In the genomic region with DNA sequence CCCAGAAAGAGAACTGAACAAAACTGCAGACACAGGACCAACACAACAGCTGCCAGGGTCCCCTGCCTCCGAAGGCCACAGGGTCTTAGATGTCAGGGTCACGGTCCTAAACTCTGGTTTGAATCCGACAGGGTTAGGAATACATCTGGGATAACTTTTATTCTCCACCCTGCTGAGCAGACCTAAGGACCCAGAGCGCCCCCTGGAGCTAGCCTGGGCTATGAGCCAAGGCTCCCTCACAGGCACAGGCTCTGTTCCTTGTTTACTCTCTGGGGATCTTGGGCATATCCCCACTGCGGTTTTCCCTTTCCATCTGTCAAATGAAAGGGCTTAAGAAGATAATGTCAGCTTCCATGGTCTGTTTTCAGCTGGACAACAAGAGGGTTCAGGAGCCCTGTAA, we compare ENCODE assay signal across 8 mouse cellular contexts. TPM values are rescaled to one million over a fixed set of nuclear protein-coding genes. Genes with fewer than 3 reads are reported as not detected.
DNase-seq lines count a peak whose midpoint lies in the region; ATAC-seq and TF ChIP-seq lines count a peak whose summit lies in the region.

No protein-coding gene starts in this region.

- H3K27ac ChIP-seq in heart, embryonic 12.5 days (ENCODE audit: poor library complexity, severe bottlenecking) = no peak overlapping the region
- H3K27ac ChIP-seq in heart, postnatal 0 days (ENCODE audit: low read depth) = no peak overlapping the region
- H3K27ac ChIP-seq in hindbrain, embryonic 11.5 days (ENCODE audit: low read depth, low read length) = no peak overlapping the region

- H3K4me1 ChIP-seq in heart, embryonic 12.5 days (replicated peaks) = peaks cover 25% of the 10 kb centered on the region
- H3K4me1 ChIP-seq in heart, postnatal 0 days (ENCODE audit: control insufficient read depth, insufficient read depth) = no peaks in the 10 kb centered on the region
- H3K4me1 ChIP-seq in hindbrain, embryonic 11.5 days (replicated peaks; ENCODE audit: control insufficient read depth, insufficient read depth, low read length) = no peaks in the 10 kb centered on the region

- no peak overlapping the region for H3K4me2 ChIP-seq in heart, embryonic 12.5 days
- H3K4me2 ChIP-seq in heart, postnatal 0 days (ENCODE audit: low read depth, low read length) = no peak overlapping the region
- H3K4me2 ChIP-seq in hindbrain, embryonic 11.5 days (replicated peaks; ENCODE audit: low read depth, low read length) = no peak overlapping the region

- no peaks in the 10 kb centered on the region for H3K9me3 ChIP-seq in heart, embryonic 12.5 days (replicated peaks)
- H3K9me3 ChIP-seq in heart, postnatal 0 days (replicated peaks; ENCODE audit: control insufficient read depth, low read length) = 0 out of 2 replicates have a peak, but pooled peaks cover 3% of the 10 kb centered on the region
- H3K9me3 ChIP-seq in hindbrain, embryonic 11.5 days (ENCODE audit: control insufficient read depth, low read length) = no peaks in the 10 kb centered on the region

- TF ChIP-seq CTCF in heart, postnatal 0 days (IDR thresholded peaks at IDR 0.05; ENCODE audit: low read depth) = peak; percentile 38

- WGBS in heart, embryonic 12.5 days = 28% methylated on average over 5 of the region's 5 CpGs
- WGBS in heart, postnatal 0 days = 25% methylated on average over 5 of the region's 5 CpGs
- 48% methylated on average over 5 of the region's 5 CpGs for WGBS in hindbrain, embryonic 11.5 days

- DNase-seq in heart, adult 11 months = peak; percentile 93
- DNase-seq in right cerebral cortex, postnatal 4 days = peak; percentile 25
- no peak for DNase-seq in right cerebral cortex, postnatal 36 days (ENCODE audit: low spot score in 2 of 2)
- DNase-seq in heart, postnatal 0 days (ENCODE audit: low spot score) = no peak
- peak; percentile 16 for DNase-seq in thymus, postnatal 25 days
- DNase-seq in hindbrain, embryonic 11.5 days (ENCODE audit: low spot score) = no peak

- no peak overlapping the region for H3K4me3 ChIP-seq in heart, embryonic 12.5 days
- H3K4me3 ChIP-seq in heart, postnatal 0 days (ENCODE audit: low read depth, low read length) = no peak overlapping the region
- H3K4me3 ChIP-seq in hindbrain, embryonic 11.5 days (ENCODE audit: low read depth, low read length) = no peak overlapping the region

- no peaks in the 10 kb centered on the region for H3K36me3 ChIP-seq in heart, embryonic 12.5 days
- no peaks in the 10 kb centered on the region for H3K36me3 ChIP-seq in heart, postnatal 0 days (replicated peaks; ENCODE audit: control insufficient read depth, insufficient read depth, low read length)
- no peaks in the 10 kb centered on the region for H3K36me3 ChIP-seq in hindbrain, embryonic 11.5 days (ENCODE audit: control insufficient read depth, insufficient read depth, low read length)

- no peak for ATAC-seq in heart, embryonic 12.5 days (ENCODE audit: insufficient number of reproducible peaks, low FRiP score)
- ATAC-seq in heart, postnatal 0 days (ENCODE audit: insufficient read depth, low read depth) = no peak
- no peak for ATAC-seq in hindbrain, embryonic 11.5 days (ENCODE audit: low FRiP score)
- ATAC-seq in CD4-positive, CD25-positive, alpha-beta regulatory T cell, adult 4 months = no peak

- no peak for TF ChIP-seq EP300 in heart, postnatal 0 days (IDR thresholded peaks at IDR 0.05; ENCODE audit: low read depth)

- no peak overlapping the region for H3K9ac ChIP-seq in heart, embryonic 12.5 days
- H3K9ac ChIP-seq in heart, postnatal 0 days (replicated peaks; ENCODE audit: low read depth, low read length) = no peak overlapping the region
- no peak overlapping the region for H3K9ac ChIP-seq in hindbrain, embryonic 11.5 days (ENCODE audit: low read depth, low read length)

- no peaks in the 10 kb centered on the region for H3K27me3 ChIP-seq in heart, embryonic 12.5 days (replicated peaks)
- no peaks in the 10 kb centered on the region for H3K27me3 ChIP-seq in heart, postnatal 0 days (ENCODE audit: control insufficient read depth, insufficient read depth, low read length)
- no peaks in the 10 kb centered on the region for H3K27me3 ChIP-seq in hindbrain, embryonic 11.5 days (ENCODE audit: control insufficient read depth, insufficient read depth, low read length)

RNA-seq across cellular contexts. Expression of gene Prkag2, which starts 59.1 kb away (rescaled TPM):
- 105 and 107 TPM in 2 replicates for polyA plus RNA-seq in heart, embryonic 12.5 days (2016; fragmentation: Nextera tagmentation; extraction: Ambion mirVana)
- total RNA-seq in heart, postnatal 0 days (2014; rRNA removed; ENCODE audit: low replicate concordance) = 62.9 and 72.2 TPM in 2 replicates
- polyA plus RNA-seq in heart, postnatal 0 days (2015; fragmentation: Nextera tagmentation; extraction: Ambion mirVana) = 121 and 122 TPM in 2 replicates
- polyA plus RNA-seq in hindbrain, embryonic 11.5 days (2014; fragmentation: Nextera tagmentation; extraction: Ambion mirVana) = 56.7 and 57.3 TPM in 2 replicates
- polyA plus RNA-seq in CD4-positive, CD25-positive, alpha-beta regulatory T cell, adult 4 months (2017; shearing (Covaris generic)) = 10 to 100 TPM; 22.7 to 26.9 TPM

Comparison
In these comparisons a context has a peak if more than half of its experiments do, and no peak if none do; other contexts are left out.
1. DNase-seq: peak in heart, adult 11 months (single experiment), right cerebral cortex, postnatal 4 days (single experiment) and thymus, postnatal 25 days (single experiment); none in right cerebral cortex, postnatal 36 days (0 of 2), heart, postnatal 0 days (single experiment) and hindbrain, embryonic 11.5 days (single experiment).